9 mouse cellular contexts compared by ENCODE assay signal in the genomic region with DNA sequence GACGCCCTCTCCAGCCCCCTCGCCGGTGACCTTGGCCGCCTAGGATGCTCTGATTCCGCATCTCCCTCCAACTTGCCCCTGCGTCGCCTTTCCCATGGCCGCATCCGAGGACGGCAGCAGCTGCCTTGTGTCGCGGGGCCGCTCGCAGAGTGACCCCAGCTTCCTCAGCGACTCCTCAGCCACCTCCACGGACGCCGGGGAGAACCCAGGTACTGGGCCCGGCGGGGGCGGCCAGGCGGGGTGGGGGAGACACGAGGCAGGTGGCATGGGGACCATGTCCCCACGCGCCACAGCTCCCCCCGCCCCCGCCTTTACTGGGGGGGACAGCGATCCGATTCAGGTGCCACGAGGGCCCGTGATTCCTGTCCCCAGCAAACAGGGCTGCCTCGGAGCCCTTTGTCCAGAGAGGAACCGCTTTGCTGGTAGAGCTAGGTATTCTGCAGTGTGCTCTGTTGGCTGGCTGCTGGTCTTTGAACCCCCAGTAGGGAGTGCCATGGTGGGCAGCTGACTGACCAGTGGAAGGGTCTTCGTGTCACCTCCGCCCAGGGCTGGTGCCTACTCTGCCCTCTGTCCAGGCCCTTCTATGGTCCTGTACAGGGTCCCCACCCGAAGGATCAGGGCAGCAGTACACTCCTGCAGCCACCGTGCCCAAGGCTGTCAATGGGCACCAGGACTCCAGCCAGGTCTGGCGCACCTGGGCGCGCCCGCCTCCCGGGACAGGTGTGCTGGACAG. TPM values are rescaled to one million over a fixed set of nuclear protein-coding genes. Genes with fewer than 3 reads are reported as not detected.
DNase-seq lines count a peak whose midpoint lies in the region; ATAC-seq and TF ChIP-seq lines count a peak whose summit lies in the region.
"Had no signal": no experiment of that assay in that cellular context is flagged by ENCODE, and none has a peak within 500 bp of the region (broad histone marks: within the 10 kb centered on the region; RNA-seq: fewer than 3 reads in every experiment).

No protein-coding gene starts in this region.

- no peak for ATAC-seq in heart, postnatal 0 days (ENCODE audit: insufficient read depth, low read depth)
- ATAC-seq in forebrain, embryonic 12.5 days (ENCODE audit: low FRiP score), result peak; percentile 55
- ATAC-seq in midbrain, embryonic 11.5 days (ENCODE audit: low FRiP score), result peak; percentile 61
- no peak for ATAC-seq in megakaryocyte progenitor cell, adult 5-6 weeks (replicated peaks; ENCODE audit: poor library complexity)

- H3K27me3 ChIP-seq in heart, postnatal 0 days (ENCODE audit: control insufficient read depth, insufficient read depth, low read length), result peaks cover 69% of the 10 kb centered on the region
- peaks cover 13% of the 10 kb centered on the region; the same call in 1 of the 2 replicates for H3K27me3 ChIP-seq in forebrain, embryonic 12.5 days
- H3K27me3 ChIP-seq in midbrain, embryonic 11.5 days (ENCODE audit: control insufficient read depth, insufficient read depth, low read length), result peaks cover 3% of the 10 kb centered on the region

- H3K4me3 ChIP-seq in heart, postnatal 0 days (ENCODE audit: low read depth, low read length), result peak overlapping the region; percentile 6
- peak overlapping the region; percentile 63 for H3K4me3 ChIP-seq in forebrain, embryonic 12.5 days (replicated peaks)
- peak overlapping the region; percentile 58 for H3K4me3 ChIP-seq in midbrain, embryonic 11.5 days (ENCODE audit: low read depth, low read length)
- H3K4me3 ChIP-seq: lung, embryonic 15.5 days had no signal

- H3K9me3 ChIP-seq in heart, postnatal 0 days (replicated peaks; ENCODE audit: control insufficient read depth, low read length), result no peaks in the 10 kb centered on the region
- H3K9me3 ChIP-seq in forebrain, embryonic 12.5 days, result no peaks in the 10 kb centered on the region
- H3K9me3 ChIP-seq in midbrain, embryonic 11.5 days (ENCODE audit: control insufficient read depth, low read length), result no peaks in the 10 kb centered on the region
- H3K9me3 ChIP-seq: lung, embryonic 15.5 days had no signal

- H3K36me3 ChIP-seq in heart, postnatal 0 days (replicated peaks; ENCODE audit: control insufficient read depth, insufficient read depth, low read length), result no peaks in the 10 kb centered on the region
- no peaks in the 10 kb centered on the region for H3K36me3 ChIP-seq in forebrain, embryonic 12.5 days (replicated peaks)
- no peaks in the 10 kb centered on the region for H3K36me3 ChIP-seq in midbrain, embryonic 11.5 days (ENCODE audit: control insufficient read depth, insufficient read depth, low read length)
- H3K36me3 ChIP-seq: lung, embryonic 15.5 days had no signal

- no peak overlapping the region for H3K27ac ChIP-seq in heart, postnatal 0 days (ENCODE audit: low read depth)
- H3K27ac ChIP-seq in forebrain, embryonic 12.5 days, result peak overlapping the region; percentile 81
- H3K27ac ChIP-seq in midbrain, embryonic 11.5 days (ENCODE audit: low read depth, low read length), result peak overlapping the region; percentile 14; the same call in 1 of the 2 replicates
- H3K27ac ChIP-seq: lung, embryonic 15.5 days had no signal

- no peak; the same call in 1 of the 2 replicates for TF ChIP-seq POLR2A in brain, embryonic 14.5 days (IDR thresholded peaks at IDR 0.05; ENCODE audit: borderline replicate concordance, extremely low read depth, insufficient read depth, insufficient read length, poor library complexity, severe bottlenecking)

- no peak for TF ChIP-seq CTCF in heart, postnatal 0 days (IDR thresholded peaks at IDR 0.05; ENCODE audit: low read depth)
- TF ChIP-seq CTCF in brain, embryonic 14.5 days (IDR thresholded peaks at IDR 0.05; ENCODE audit: borderline replicate concordance, extremely low read depth, insufficient read depth, insufficient read length), result no peak

- TF ChIP-seq EP300 in heart, postnatal 0 days (IDR thresholded peaks at IDR 0.05; ENCODE audit: low read depth), result no peak

- no peak overlapping the region for H3K4me2 ChIP-seq in heart, postnatal 0 days (ENCODE audit: low read depth, low read length)
- peak overlapping the region; percentile 96 for H3K4me2 ChIP-seq in forebrain, embryonic 12.5 days
- H3K4me2 ChIP-seq in midbrain, embryonic 11.5 days, result peak overlapping the region; percentile 96
- H3K4me2 ChIP-seq: lung, embryonic 15.5 days had no signal

- H3K4me1 ChIP-seq in heart, postnatal 0 days (ENCODE audit: control insufficient read depth, insufficient read depth), result no peaks in the 10 kb centered on the region
- peaks cover 21% of the 10 kb centered on the region for H3K4me1 ChIP-seq in forebrain, embryonic 12.5 days
- peaks cover 8% of the 10 kb centered on the region for H3K4me1 ChIP-seq in midbrain, embryonic 11.5 days (ENCODE audit: control insufficient read depth, insufficient read depth, low read length)
- H3K4me1 ChIP-seq: lung, embryonic 15.5 days had no signal

- H3K9ac ChIP-seq in heart, postnatal 0 days (replicated peaks; ENCODE audit: low read depth, low read length), result no peak overlapping the region
- peak overlapping the region; percentile 88 for H3K9ac ChIP-seq in forebrain, embryonic 12.5 days
- peak overlapping the region; percentile 89 for H3K9ac ChIP-seq in midbrain, embryonic 11.5 days (ENCODE audit: low read length)
- H3K9ac ChIP-seq: lung, embryonic 15.5 days had no signal

- DNase-seq in heart, postnatal 0 days (ENCODE audit: low spot score), result no peak
- DNase-seq in heart, postnatal 36 days, result no peak
- DNase-seq in brain, embryonic 14.5 days (ENCODE audit: low read depth), result peak; percentile 45
- DNase-seq in midbrain, embryonic 11.5 days (ENCODE audit: low spot score, missing footprints), result peak; percentile 94
- DNase-seq in B cell, adult 2 months, result no peak
- DNase-seq in urinary bladder, postnatal 36 days (ENCODE audit: low spot score in 2 of 2), result no peak

- intact Hi-C loops in heart, postnatal 36 days (cut with DNase I), result no loop called here

- WGBS in heart, postnatal 0 days, result 15% methylated on average over 41 of the region's 42 CpGs
- 7% methylated on average over 40 of the region's 42 CpGs for WGBS in forebrain, embryonic 12.5 days
- WGBS in midbrain, embryonic 11.5 days, result 11% methylated on average over 42 of the region's 42 CpGs

RNA-seq across cellular contexts. Expression of gene Phactr3, which starts 23.7 kb away (rescaled TPM):
- 4.0 TPM in 1 of 2 replicates, not detected in the other for total RNA-seq in heart, postnatal 0 days (2014; rRNA removed; ENCODE audit: low replicate concordance)
- polyA plus RNA-seq in heart, postnatal 0 days (2015; fragmentation: Nextera tagmentation; extraction: Ambion mirVana), result 3.4 and 3.6 TPM in 2 replicates
- 1 to 10 TPM in 1 of 2 experiments, under 1 TPM in 1; 0.97 to 1.5 TPM for total RNA-seq in heart, postnatal 36 days (2021)
- 57.7 and 64.7 TPM in 2 replicates for polyA plus RNA-seq in brain, embryonic 14.5 days (2012; rRNA removed)
- 17.1 and 17.2 TPM in 2 replicates for polyA plus RNA-seq in forebrain, embryonic 12.5 days (2016; fragmentation: Nextera tagmentation; extraction: Ambion mirVana)
- 11.7 and 13.9 TPM in 2 replicates for polyA plus RNA-seq in midbrain, embryonic 11.5 days (2014; fragmentation: Nextera tagmentation; extraction: Ambion mirVana)
- total RNA-seq in megakaryocyte progenitor cell, adult 5-6 weeks (2015), result 0.05 TPM in 1 of 2 replicates, not detected in the other
- not detected in 2 replicates for total RNA-seq in megakaryocyte progenitor cell, adult 5-6 weeks (2017)

Comparison
In these comparisons a context has a peak if more than half of its experiments do, and no peak if none do; other contexts are left out.
1. ATAC-seq: peak in forebrain, embryonic 12.5 days (single experiment) and midbrain, embryonic 11.5 days (single experiment); none in heart, postnatal 0 days (single experiment) and megakaryocyte progenitor cell, adult 5-6 weeks (single experiment).
2. DNase-seq: peak in brain, embryonic 14.5 days (single experiment) and midbrain, embryonic 11.5 days (single experiment); none in heart, postnatal 0 days (single experiment), heart, postnatal 36 days (0 of 2), B cell, adult 2 months (0 of 2) and urinary bladder, postnatal 36 days (0 of 2).
3. H3K4me3 ChIP-seq: peak in every context shown above with its lines; median percentile 63 in forebrain, embryonic 12.5 days; 58 in midbrain, embryonic 11.5 days; 6 in heart, postnatal 0 days.